Mouse (Mus musculus) hindbrain, embryonic 10.5 days (tissue): ENCODE data around the gene Gabbr2. TPM values are rescaled to one million over a fixed set of nuclear protein-coding genes. Genes with fewer than 3 reads are reported as not detected.

Source experiments
- DNase-seq: peaks from one replicate; pipeline ENCODE4 v3.0.0-alpha.2; 2017; ENCODE audit warnings: low spot score
- H3K27ac ChIP-seq: fragments of 300-500 bp; sonication (generic); 2 replicates; pipeline ENCODE4 v1.5.1; 2016; ENCODE audit warnings: mild to moderate bottlenecking, moderate library complexity
- H3K27me3 ChIP-seq: fragments of 300-500 bp; sonication (generic); 2 replicates; pipeline ENCODE4 v1.6.1; 2016; ENCODE audit warnings: mild to moderate bottlenecking; ENCODE audit not compliant: poor library complexity, insufficient read depth, severe bottlenecking
- H3K36me3 ChIP-seq: fragments of 300-500 bp; sonication (generic); 2 replicates; pipeline ENCODE4 v1.6.1; 2016; ENCODE audit warnings: mild to moderate bottlenecking, moderate library complexity
- H3K4me1 ChIP-seq: fragments of 300-500 bp; sonication (generic); replicated peaks from 2 replicates; pipeline ENCODE4 v1.6.1; 2016; ENCODE audit warnings: mild to moderate bottlenecking
- H3K4me3 ChIP-seq: fragments of 300-500 bp; sonication (generic); 2 replicates; pipeline ENCODE4 v1.5.1; 2016; ENCODE audit warnings: mild to moderate bottlenecking, moderate library complexity
- H3K9me3 ChIP-seq: fragments of 300-500 bp; sonication (generic); 2 replicates; pipeline ENCODE4 v1.6.1; 2016; ENCODE audit warnings: mild to moderate bottlenecking, moderate library complexity
- WGBS: fragments of 180-500 bp; shearing (Covaris S2); methylation state at CpG from one replicate; pipeline ENCODE4 v1.1.7; 2016; 5-methylcytosine and 5-hydroxymethylcytosine counted together
- polyA plus RNA-seq: library from polyadenylated mRNA; unstranded; fragments of >200 nt; fragmentation: Nextera tagmentation; extraction: Ambion mirVana; gene quantifications from 2 replicates; pipeline ENCODE4 v1.2.1, GENCODE M21; 2016

Gene Gabbr2
- polyA plus RNA-seq, 1 experiment from 2014 or later: 0.27 TPM

- H3K27me3 ChIP-seq: peaks cover 8% of the 10 kb centered on the region; the same call in 1 of the 2 replicates
- peaks cover 21% of the 10 kb centered on the region; the same call in 1 of the 2 replicates for H3K4me1 ChIP-seq
- no peak overlapping the region for H3K4me3 ChIP-seq
- no peaks in the 10 kb centered on the region for H3K9me3 ChIP-seq
- H3K27ac ChIP-seq: no peak overlapping the region
- no peak for DNase-seq
- 91% methylated on average over 5 of the region's 5 CpGs for WGBS
- H3K36me3 ChIP-seq: no peaks in the 10 kb centered on the region
Measured at GRCm38 (mm10) chr4:46868181-46868580, 123.5 kb downstream of the Gabbr2 start.

- Histone ChIP-seq H3K9me3 (no peaks in the 10 kb centered on the region), H3K27me3 (peaks cover 8% of the 10 kb centered on the region; the same call in 1 of the 2 replicates), H3K36me3 (no peaks in the 10 kb centered on the region), H3K4me3 (no peak overlapping the region), H3K27ac (no peak overlapping the region), H3K4me1 (peaks cover 21% of the 10 kb centered on the region; the same call in 1 of the 2 replicates)
- DNase-seq: no peak
- WGBS: 90% methylated on average over 10 of the region's 10 CpGs
Measured at GRCm38 (mm10) chr4:46867779-46868178, 123.9 kb downstream of the Gabbr2 start.

GRCm38 (mm10) chr4:46866070-46866469, 125.6 kb downstream of the Gabbr2 start:
- Histone ChIP-seq H3K27me3 (peaks cover under 1% of the 10 kb centered on the region; the same call in 1 of the 2 replicates), H3K4me1 (peaks cover 13% of the 10 kb centered on the region; the same call in 1 of the 2 replicates), H3K9me3 (no peaks in the 10 kb centered on the region), H3K36me3 (no peaks in the 10 kb centered on the region), H3K4me3 (no peak overlapping the region), H3K27ac (no peak overlapping the region)
- WGBS: 87% methylated on average over 2 of the region's 2 CpGs
- DNase-seq: no peak

DNA sequence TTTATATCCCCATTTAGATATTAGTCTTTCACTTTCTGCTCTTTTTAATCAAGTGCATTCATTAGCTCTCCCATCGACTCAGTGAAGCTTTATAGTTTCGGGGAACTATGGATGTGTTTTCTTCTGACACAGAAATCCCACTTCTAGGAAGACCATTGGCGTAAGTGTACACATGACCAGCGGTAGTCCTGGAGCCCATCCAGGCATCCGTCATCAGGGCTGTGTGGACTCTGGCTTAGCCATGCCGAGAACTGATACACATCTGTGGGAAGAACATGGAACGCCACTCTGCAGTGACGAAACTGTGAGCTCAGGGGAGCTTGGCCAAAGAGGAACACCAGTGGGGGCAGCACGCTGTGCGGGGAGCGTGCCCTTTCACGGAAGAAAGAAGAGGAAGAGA, 128.0 kb downstream of the Gabbr2 start:
- peaks cover 16% of the 10 kb centered on the region; the same call in 1 of the 2 replicates for H3K4me1 ChIP-seq
- no peak for DNase-seq
- 0 out of 2 replicates have a peak, but pooled peaks cover 3% of the 10 kb centered on the region for H3K27me3 ChIP-seq
- WGBS: 75% methylated on average over 12 of the region's 12 CpGs
- H3K36me3 ChIP-seq: no peaks in the 10 kb centered on the region
- H3K27ac ChIP-seq: no peak overlapping the region
- no peaks in the 10 kb centered on the region for H3K9me3 ChIP-seq
- no peak overlapping the region for H3K4me3 ChIP-seq

DNA sequence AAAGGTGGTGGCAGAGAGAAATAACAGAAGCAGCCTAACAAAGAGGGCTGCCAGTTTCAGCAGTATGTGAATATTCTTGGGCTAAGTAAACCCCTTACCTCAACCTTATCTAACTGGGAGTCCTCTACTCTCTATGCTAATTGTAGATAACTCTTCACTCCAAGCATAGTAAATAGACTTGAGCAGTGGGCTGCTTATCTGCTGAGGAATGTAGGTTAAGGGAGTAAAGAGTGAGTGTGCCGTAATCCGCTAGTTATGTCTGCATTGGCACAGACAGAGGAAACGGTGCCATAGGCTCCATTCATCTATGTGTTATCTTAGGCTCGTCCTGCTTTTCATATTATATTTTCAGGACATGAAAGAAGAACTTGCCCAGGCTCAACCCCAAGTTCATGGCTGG, 129.0 kb downstream of the Gabbr2 start:
- no peak for DNase-seq
- Histone ChIP-seq H3K36me3 (no peaks in the 10 kb centered on the region), H3K4me3 (no peak overlapping the region), H3K4me1 (peaks cover 19% of the 10 kb centered on the region; the same call in 1 of the 2 replicates), H3K27me3 (0 out of 2 replicates have a peak, but pooled peaks cover 3% of the 10 kb centered on the region), H3K9me3 (no peaks in the 10 kb centered on the region), H3K27ac (no peak overlapping the region)
- 93% methylated on average over 4 of the region's 4 CpGs for WGBS

GRCm38 (mm10) chr4:46860586-46860985, 131.1 kb downstream of the Gabbr2 start:
- no peaks in the 10 kb centered on the region for H3K36me3 ChIP-seq
- H3K4me1 ChIP-seq: peaks cover 14% of the 10 kb centered on the region; the same call in 1 of the 2 replicates
- 0 out of 2 replicates have a peak, but pooled peaks cover 3% of the 10 kb centered on the region for H3K27me3 ChIP-seq
- DNase-seq: no peak
- H3K9me3 ChIP-seq: no peaks in the 10 kb centered on the region
- H3K27ac ChIP-seq: no peak overlapping the region
- no peak overlapping the region for H3K4me3 ChIP-seq
- 84% methylated on average over 6 of the region's 6 CpGs for WGBS

- H3K27me3 ChIP-seq: 0 out of 2 replicates have a peak, but pooled peaks cover 9% of the 10 kb centered on the region
- no peaks in the 10 kb centered on the region for H3K36me3 ChIP-seq
- peak; percentile 43 for DNase-seq
- peaks cover 17% of the 10 kb centered on the region; the same call in 1 of the 2 replicates for H3K4me1 ChIP-seq
- 28% methylated on average over 13 of the region's 13 CpGs for WGBS
- H3K9me3 ChIP-seq: no peaks in the 10 kb centered on the region
- H3K27ac ChIP-seq: peak overlapping the region; percentile 23; the same call in 1 of the 2 replicates
- H3K4me3 ChIP-seq: no peak overlapping the region
Measured at GRCm38 (mm10) chr4:46858899-46859298, 132.8 kb downstream of the Gabbr2 start.

GRCm38 (mm10) chr4:46856145-46856544, 135.5 kb downstream of the Gabbr2 start:
- WGBS: 94% methylated on average over 8 of the region's 8 CpGs
- Histone ChIP-seq H3K27me3 (0 out of 2 replicates have a peak, but pooled peaks cover 9% of the 10 kb centered on the region), H3K9me3 (no peaks in the 10 kb centered on the region), H3K27ac (peak overlapping the region; percentile 65), H3K4me1 (peaks cover 18% of the 10 kb centered on the region; the same call in 1 of the 2 replicates), H3K4me3 (no peak overlapping the region), H3K36me3 (no peaks in the 10 kb centered on the region)
- DNase-seq: no peak

DNA sequence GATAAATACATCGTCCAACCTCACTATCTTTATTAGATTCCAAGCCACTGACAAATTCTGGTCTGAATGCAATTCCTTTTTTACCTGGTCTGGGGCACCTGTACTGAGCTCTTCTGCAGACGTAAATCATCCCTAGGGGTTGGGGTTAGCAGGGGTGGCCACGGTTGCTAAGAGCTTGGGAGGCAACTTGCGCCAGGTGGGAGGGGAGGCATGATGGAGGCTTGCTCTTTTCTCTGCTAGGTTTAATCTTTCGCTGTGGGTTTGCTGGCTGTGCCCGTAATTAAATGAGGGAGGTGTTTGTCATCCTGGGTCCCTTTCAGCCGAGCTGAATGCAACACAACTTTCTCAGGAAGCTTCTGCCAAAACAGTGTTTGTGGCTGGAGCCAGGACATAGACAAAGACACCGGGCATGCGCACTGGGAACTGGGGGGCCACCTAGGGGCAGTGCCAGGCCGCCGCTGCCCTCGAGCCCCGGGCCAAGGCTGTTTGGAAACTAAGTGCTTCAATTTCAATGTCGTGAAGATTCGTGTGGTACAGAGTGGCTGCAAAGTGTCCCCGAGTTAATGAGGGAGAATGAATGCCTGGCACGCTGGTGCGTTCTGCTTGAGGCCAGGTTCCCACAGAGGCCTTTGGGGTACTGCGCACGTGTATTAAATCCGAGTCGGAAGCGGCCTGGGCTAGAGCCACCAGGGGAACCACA, 136.8 kb downstream of the Gabbr2 start:
- H3K4me1 ChIP-seq: peaks cover 19% of the 10 kb centered on the region; the same call in 1 of the 2 replicates
- H3K27me3 ChIP-seq: 0 out of 2 replicates have a peak, but pooled peaks cover 8% of the 10 kb centered on the region
- WGBS: 75% methylated on average over 23 of the region's 23 CpGs
- H3K4me3 ChIP-seq: no peak overlapping the region
- DNase-seq: no peak
- peak overlapping the region; percentile 65 for H3K27ac ChIP-seq
- H3K36me3 ChIP-seq: no peaks in the 10 kb centered on the region
- peaks cover 4% of the 10 kb centered on the region; the same call in 1 of the 2 replicates for H3K9me3 ChIP-seq

GRCm38 (mm10) chr4:46853852-46854460, 137.7 kb downstream of the Gabbr2 start:
- no peak overlapping the region for H3K4me3 ChIP-seq
- 83% methylated on average over 12 of the region's 12 CpGs for WGBS

GRCm38 (mm10) chr4:46847745-46848144, 143.9 kb downstream of the Gabbr2 start:
- no peak overlapping the region for H3K27ac ChIP-seq
- H3K27me3 ChIP-seq: no peaks in the 10 kb centered on the region; the same call in 1 of the 2 replicates
- H3K36me3 ChIP-seq: no peaks in the 10 kb centered on the region
- H3K9me3 ChIP-seq: peaks cover 7% of the 10 kb centered on the region; the same call in 1 of the 2 replicates
- peaks cover 13% of the 10 kb centered on the region; the same call in 1 of the 2 replicates for H3K4me1 ChIP-seq
- no peak overlapping the region for H3K4me3 ChIP-seq
- DNase-seq: no peak

More at GRCm38 (mm10) chr4:46853852-46854460, 137.7 kb downstream of the Gabbr2 start:
- Histone ChIP-seq H3K9me3 (peaks cover 4% of the 10 kb centered on the region; the same call in 1 of the 2 replicates), H3K36me3 (no peaks in the 10 kb centered on the region), H3K4me1 (peaks cover 16% of the 10 kb centered on the region; the same call in 1 of the 2 replicates), H3K27ac (no peak overlapping the region; the same call in 1 of the 2 replicates), H3K27me3 (0 out of 2 replicates have a peak, but pooled peaks cover 6% of the 10 kb centered on the region)
- no peak for DNase-seq

GRCm38 (mm10) chr4:46846396-46846795, 145.3 kb downstream of the Gabbr2 start:
- H3K27me3 ChIP-seq: no peaks in the 10 kb centered on the region; the same call in 1 of the 2 replicates
- no peak overlapping the region for H3K27ac ChIP-seq
- no peaks in the 10 kb centered on the region for H3K36me3 ChIP-seq
- H3K9me3 ChIP-seq: peaks cover 7% of the 10 kb centered on the region; the same call in 1 of the 2 replicates
- peaks cover 11% of the 10 kb centered on the region; the same call in 1 of the 2 replicates for H3K4me1 ChIP-seq
- no peak overlapping the region for H3K4me3 ChIP-seq
- 96% methylated on average over 10 of the region's 10 CpGs for whole genome bisulfite sequencing
- DNase-seq: no peak
